Mouse (Mus musculus) hindbrain, postnatal 0 days (tissue): ENCODE data around the gene Bysl. TPM values are rescaled to one million over a fixed set of nuclear protein-coding genes. Genes with fewer than 3 reads are reported as not detected.
A peak's percentile ranks its signal among the peaks of the same experiment; 100 is the strongest.
"Not testable (repeated sequence)": the region's sequence is repeated elsewhere in the genome, so short reads cannot be mapped to it uniquely, and the experiment has no call there.

Source experiments
- ATAC-seq: fragments of 200-750 bp; cut with Nextera tagmentation; 2 replicates; pipeline ENCODE4 v1.8.0; 2017; ENCODE audit warnings: mild to moderate bottlenecking, moderate TSS enrichment, moderate library complexity
- DNase-seq: peaks from one replicate; pipeline ENCODE4 v3.0.0-alpha.2; 2015; ENCODE audit warnings: low spot score
- H3K27ac ChIP-seq: fragments of 300-500 bp; sonication (generic); 2 replicates; pipeline ENCODE4 v1.5.1; 2014; ENCODE audit warnings: mild to moderate bottlenecking
- H3K27me3 ChIP-seq: fragments of 300-500 bp; sonication (generic); 2 replicates; pipeline ENCODE4 v1.6.1; 2014; ENCODE audit warnings: low read length, mixed read lengths; ENCODE audit not compliant: insufficient read depth
- H3K36me3 ChIP-seq: fragments of 300-500 bp; sonication (generic); 2 replicates; pipeline ENCODE4 v1.6.1; 2014; ENCODE audit warnings: low read length, mixed read lengths; ENCODE audit not compliant: insufficient read depth
- H3K4me1 ChIP-seq: fragments of 300-500 bp; sonication (generic); 2 replicates; pipeline ENCODE4 v1.6.1; 2014; ENCODE audit warnings: antibody characterized with exemption, low read length, mixed read lengths; ENCODE audit not compliant: insufficient read depth
- H3K4me2 ChIP-seq: fragments of 300-500 bp; sonication (generic); 2 replicates; pipeline ENCODE4 v1.6.1; 2014; ENCODE audit warnings: low read depth, mild to moderate bottlenecking, low read length, moderate library complexity, mixed read lengths
- H3K4me3 ChIP-seq: fragments of 300-500 bp; sonication (generic); 2 replicates; pipeline ENCODE4 v1.5.1; 2014; ENCODE audit warnings: low read length
- H3K9ac ChIP-seq: fragments of 300-500 bp; sonication (generic); replicated peaks from 2 replicates; pipeline ENCODE4 v1.6.1; 2014; ENCODE audit warnings: mild to moderate bottlenecking, low read length, moderate library complexity, mixed read lengths
- H3K9me3 ChIP-seq: fragments of 300-500 bp; sonication (generic); 2 replicates; pipeline ENCODE4 v1.6.1; 2016; ENCODE audit warnings: low read length, mixed read lengths
- CTCF ChIP-seq: IDR thresholded peaks from 2 replicates; pipeline ENCODE4 v1.5.1; 2016; ENCODE audit warnings: antibody characterized with exemption, control low read depth, low read depth
- WGBS: fragments of 180-500 bp; shearing (Covaris S2); extraction: QIAGEN DNeasy Blood & Tissue Kit; methylation state at CpG from one replicate; pipeline ENCODE4 v1.1.7; 2014; 5-methylcytosine and 5-hydroxymethylcytosine counted together
- polyA plus RNA-seq: library from polyadenylated mRNA; unstranded; fragments of >200 nt; fragmentation: Nextera tagmentation; extraction: Ambion mirVana; gene quantifications from 2 replicates; pipeline ENCODE4 v1.2.1, GENCODE M21; 2015
- total RNA-seq: library from RNA; depleted of rRNA; stranded (reverse); fragments of >200 nt; gene quantifications from 2 replicates; pipeline ENCODE4 v1.2.3, GENCODE M21; 2014

The Bysl gene
- total and polyA plus RNA-seq, 2 experiments from 2014 or later = 25.7 to 27.1 TPM

DNA sequence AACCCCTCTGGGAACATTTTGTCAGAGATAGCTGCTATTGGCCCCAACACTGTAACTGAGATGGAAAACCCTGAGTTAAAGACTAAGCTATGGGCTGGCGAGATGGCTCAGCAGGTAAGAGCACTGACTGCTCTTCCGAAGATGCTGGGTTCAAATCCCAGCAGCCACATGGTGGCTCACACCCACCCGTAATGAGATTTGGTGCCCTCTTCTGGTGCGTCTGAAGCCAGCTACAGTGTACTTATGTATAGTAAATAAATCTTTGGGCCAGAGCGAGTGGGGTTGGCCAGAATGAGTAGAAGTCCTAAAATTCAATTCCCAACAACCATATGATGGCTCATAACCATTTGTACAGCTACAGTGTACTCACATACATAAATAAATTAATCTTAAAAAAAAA, 5.1 kb downstream of the Bysl start:
- H3K9ac ChIP-seq = no peak overlapping the region

DNA sequence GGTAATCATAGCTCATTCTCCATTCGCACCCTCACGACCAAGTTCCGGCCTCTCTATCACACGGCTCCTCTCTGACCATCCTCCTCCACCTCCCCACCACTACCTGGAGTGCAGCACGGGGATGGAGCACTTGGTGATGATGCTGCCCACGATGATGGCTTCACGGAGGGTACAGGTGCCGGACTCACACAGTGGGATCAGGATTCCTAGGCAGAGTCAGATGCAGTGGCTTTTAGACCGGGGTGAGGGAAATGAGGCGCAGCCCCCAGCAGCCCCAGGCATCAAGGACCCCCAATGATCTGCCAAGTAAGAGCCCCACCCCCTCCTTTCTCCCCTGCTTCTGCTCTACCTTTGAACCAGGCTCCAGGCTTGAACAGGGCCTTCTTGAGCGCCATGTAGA, 9.0 kb downstream of the Bysl start:
- H3K36me3 ChIP-seq = peaks cover 52% of the 10 kb centered on the region
- no peak for TF ChIP-seq CTCF
- H3K4me1 ChIP-seq = no peaks in the 10 kb centered on the region
- H3K9ac ChIP-seq = no peak overlapping the region
- no peaks in the 10 kb centered on the region for H3K27me3 ChIP-seq
- DNase-seq = no peak
- ATAC-seq = no peak
- H3K4me3 ChIP-seq = no peak overlapping the region
- H3K9me3 ChIP-seq = no peaks in the 10 kb centered on the region
- H3K27ac ChIP-seq = no peak overlapping the region
- no peak overlapping the region for H3K4me2 ChIP-seq
- whole genome bisulfite sequencing = 94% methylated on average over 11 of the region's 11 CpGs

More for the DNA sequence above, 5.1 kb downstream of the Bysl start:
- Histone ChIP-seq H3K9me3 (no peaks in the 10 kb centered on the region), H3K27ac (no peak overlapping the region), H3K4me3 (no peak overlapping the region), H3K27me3 (no peaks in the 10 kb centered on the region), H3K4me2 (no peak overlapping the region), H3K36me3 (peaks cover 41% of the 10 kb centered on the region), H3K4me1 (0 out of 2 replicates have a peak, but pooled peaks cover 4% of the 10 kb centered on the region)
- 72% methylated on average over 5 of the region's 5 CpGs for WGBS
- ATAC-seq (no peak), DNase-seq (no peak)
- peak; percentile 32 for TF ChIP-seq CTCF

- TF ChIP-seq CTCF = no peak
- no peak for ATAC-seq
These were observed 9.9 kb downstream of the Bysl start for GRCm38 (mm10) chr17:47601389-47601755.

GRCm38 (mm10) chr17:47600601-47601388, 10.5 kb downstream of the Bysl start:
- Histone ChIP-seq H3K9me3 (no peaks in the 10 kb centered on the region), H3K27me3 (no peaks in the 10 kb centered on the region), H3K4me1 (no peaks in the 10 kb centered on the region), H3K27ac (no peak overlapping the region), H3K4me2 (no peak overlapping the region), H3K4me3 (no peak overlapping the region), H3K9ac (no peak overlapping the region), H3K36me3 (peaks cover 44% of the 10 kb centered on the region)
- no peak for TF ChIP-seq CTCF
- 85% methylated on average over 13 of the region's 13 CpGs for WGBS
- ATAC-seq (no peak), DNase-seq (no peak)

More at GRCm38 (mm10) chr17:47601389-47601755, 9.9 kb downstream of the Bysl start:
- Histone ChIP-seq H3K4me3 (no peak overlapping the region), H3K36me3 (peaks cover 44% of the 10 kb centered on the region), H3K27ac (no peak overlapping the region), H3K4me2 (no peak overlapping the region), H3K9me3 (no peaks in the 10 kb centered on the region), H3K27me3 (no peaks in the 10 kb centered on the region), H3K4me1 (no peaks in the 10 kb centered on the region), H3K9ac (no peak overlapping the region)
- WGBS = 92% methylated on average over 10 of the region's 10 CpGs
- DNase-seq = no peak

GRCm38 (mm10) chr17:47599511-47600297, 11.6 kb downstream of the Bysl start:
- Histone ChIP-seq H3K27ac (no peak overlapping the region), H3K4me1 (no peaks in the 10 kb centered on the region), H3K4me2 (no peak overlapping the region), H3K9me3 (no peaks in the 10 kb centered on the region), H3K36me3 (peaks cover 37% of the 10 kb centered on the region), H3K9ac (no peak overlapping the region), H3K27me3 (no peaks in the 10 kb centered on the region), H3K4me3 (no peak overlapping the region)
- 79% methylated on average over 11 of the region's 11 CpGs for WGBS
- TF ChIP-seq CTCF = no peak
- DNase-seq (no peak), ATAC-seq (no peak)

- H3K36me3 ChIP-seq = peaks cover 28% of the 10 kb centered on the region
- DNase-seq, H3K9me3 ChIP-seq, H3K4me2 ChIP-seq, H3K4me1 ChIP-seq, ATAC-seq, H3K4me3 ChIP-seq, H3K27me3 ChIP-seq, H3K9ac ChIP-seq: not testable (repeated sequence)
- H3K27ac ChIP-seq = peak overlapping the region; percentile 41; the same call in 1 of the 2 replicates
- 83% methylated on average over 10 of the region's 10 CpGs for WGBS
These were observed 12.6 kb downstream of the Bysl start for GRCm38 (mm10) chr17:47598580-47599304.
